Mouse (Mus musculus): ENCODE data around the gene Itga4. TPM values are rescaled to one million over a fixed set of nuclear protein-coding genes. Genes with fewer than 3 reads are reported as not detected.

Gene Itga4
- polyA plus RNA-seq, 1 experiment from 2014 or later, result 5.7 TPM

GRCm38 (mm10) chr2:79271838-79272237 is 16.6 kb downstream of the Itga4 start:
- Histone ChIP-seq H3K9me3 (no peaks in the 10 kb centered on the region), H3K36me3 (no peaks in the 10 kb centered on the region), H3K27ac (no peak overlapping the region), H3K4me3 (no peak overlapping the region), H3K27me3 (ENCODE audit: insufficient read depth, poor library complexity, severe bottlenecking) (no peaks in the 10 kb centered on the region), H3K4me1 (replicated peaks) (no peaks in the 10 kb centered on the region)
- WGBS, result 95% methylated on average over 4 of the region's 4 CpGs
- DNase-seq (ENCODE audit: low spot score), result no peak

GRCm38 (mm10) chr2:79278581-79278980 is 23.4 kb downstream of the Itga4 start:
- H3K27me3 ChIP-seq (ENCODE audit: insufficient read depth, poor library complexity, severe bottlenecking), result no peaks in the 10 kb centered on the region
- no peaks in the 10 kb centered on the region for H3K36me3 ChIP-seq
- H3K4me1 ChIP-seq (replicated peaks), result no peaks in the 10 kb centered on the region
- no peak overlapping the region for H3K4me3 ChIP-seq
- H3K27ac ChIP-seq, result no peak overlapping the region
- no peaks in the 10 kb centered on the region for H3K9me3 ChIP-seq
- no peak for DNase-seq (ENCODE audit: low spot score)

- DNase-seq (ENCODE audit: low spot score), result no peak
- WGBS, result 90% methylated on average over 4 of the region's 4 CpGs
- no peak overlapping the region for H3K4me3 ChIP-seq
These were observed 29.0 kb downstream of the Itga4 start for GRCm38 (mm10) chr2:79284206-79284605.

GRCm38 (mm10) chr2:79290149-79290548 is 34.9 kb downstream of the Itga4 start:
- H3K4me3 ChIP-seq, result no peak overlapping the region
- H3K27me3 ChIP-seq (ENCODE audit: insufficient read depth, poor library complexity, severe bottlenecking), result no peaks in the 10 kb centered on the region
- 0 out of 2 replicates have a peak, but pooled peaks cover 5% of the 10 kb centered on the region for H3K4me1 ChIP-seq (replicated peaks)
- no peaks in the 10 kb centered on the region for H3K36me3 ChIP-seq
- 86% methylated on average over 1 of the region's 1 CpGs for WGBS
- no peak overlapping the region for H3K27ac ChIP-seq
- no peak for DNase-seq (ENCODE audit: low spot score)
- H3K9me3 ChIP-seq, result no peaks in the 10 kb centered on the region

More at GRCm38 (mm10) chr2:79284206-79284605, 29.0 kb downstream of the Itga4 start:
- H3K9me3 ChIP-seq, result no peaks in the 10 kb centered on the region
- H3K36me3 ChIP-seq, result no peaks in the 10 kb centered on the region
- H3K27ac ChIP-seq, result no peak overlapping the region
- no peaks in the 10 kb centered on the region for H3K27me3 ChIP-seq (ENCODE audit: insufficient read depth, poor library complexity, severe bottlenecking)
- H3K4me1 ChIP-seq (replicated peaks), result no peaks in the 10 kb centered on the region

GRCm38 (mm10) chr2:79291922-79292321 is 36.7 kb downstream of the Itga4 start:
- no peaks in the 10 kb centered on the region for H3K27me3 ChIP-seq (ENCODE audit: insufficient read depth, poor library complexity, severe bottlenecking)
- no peak overlapping the region for H3K27ac ChIP-seq
- H3K4me3 ChIP-seq, result no peak overlapping the region
- H3K36me3 ChIP-seq, result no peaks in the 10 kb centered on the region
- DNase-seq (ENCODE audit: low spot score), result no peak
- 84% methylated on average over 8 of the region's 8 CpGs for WGBS
- 0 out of 2 replicates have a peak, but pooled peaks cover 5% of the 10 kb centered on the region for H3K4me1 ChIP-seq (replicated peaks)
- H3K9me3 ChIP-seq, result no peaks in the 10 kb centered on the region

GRCm38 (mm10) chr2:79292431-79292830 is 37.2 kb downstream of the Itga4 start:
- Histone ChIP-seq H3K27me3 (ENCODE audit: insufficient read depth, poor library complexity, severe bottlenecking) (no peaks in the 10 kb centered on the region), H3K36me3 (no peaks in the 10 kb centered on the region), H3K27ac (no peak overlapping the region), H3K4me1 (replicated peaks) (0 out of 2 replicates have a peak, but pooled peaks cover 5% of the 10 kb centered on the region), H3K9me3 (no peaks in the 10 kb centered on the region), H3K4me3 (no peak overlapping the region)
- WGBS, result 86% methylated on average over 6 of the region's 6 CpGs
- no peak for DNase-seq (ENCODE audit: low spot score)

GRCm38 (mm10) chr2:79302398-79302797 is 47.2 kb downstream of the Itga4 start:
- H3K27ac ChIP-seq, result no peak overlapping the region
- no peak for DNase-seq (ENCODE audit: low spot score)

GRCm38 (mm10) chr2:79307549-79307948 is 52.3 kb downstream of the Itga4 start:
- DNase-seq (ENCODE audit: low spot score), result no peak
- WGBS, result 74% methylated on average over 4 of the region's 4 CpGs
- Histone ChIP-seq H3K9me3 (no peaks in the 10 kb centered on the region), H3K36me3 (no peaks in the 10 kb centered on the region), H3K4me1 (replicated peaks) (no peaks in the 10 kb centered on the region), H3K27me3 (ENCODE audit: insufficient read depth, poor library complexity, severe bottlenecking) (no peaks in the 10 kb centered on the region), H3K4me3 (no peak overlapping the region), H3K27ac (no peak overlapping the region)

More at GRCm38 (mm10) chr2:79302398-79302797, 47.2 kb downstream of the Itga4 start:
- Histone ChIP-seq H3K9me3 (no peaks in the 10 kb centered on the region), H3K27me3 (ENCODE audit: insufficient read depth, poor library complexity, severe bottlenecking) (no peaks in the 10 kb centered on the region), H3K4me3 (no peak overlapping the region), H3K4me1 (replicated peaks) (no peaks in the 10 kb centered on the region), H3K36me3 (no peaks in the 10 kb centered on the region)

- no peaks in the 10 kb centered on the region for H3K36me3 ChIP-seq
- no peak overlapping the region for H3K4me3 ChIP-seq
- no peaks in the 10 kb centered on the region for H3K27me3 ChIP-seq (ENCODE audit: insufficient read depth, poor library complexity, severe bottlenecking)
- H3K9me3 ChIP-seq, result no peaks in the 10 kb centered on the region
- H3K27ac ChIP-seq, result no peak overlapping the region
- DNase-seq (ENCODE audit: low spot score), result no peak
- WGBS, result 95% methylated on average over 13 of the region's 13 CpGs
- H3K4me1 ChIP-seq (replicated peaks), result no peaks in the 10 kb centered on the region
These were observed 54.4 kb downstream of the Itga4 start for GRCm38 (mm10) chr2:79309454-79310118.

GRCm38 (mm10) chr2:79312499-79312898 is 57.3 kb downstream of the Itga4 start:
- H3K36me3 ChIP-seq, result no peaks in the 10 kb centered on the region
- H3K9me3 ChIP-seq, result no peaks in the 10 kb centered on the region
- H3K27me3 ChIP-seq (ENCODE audit: insufficient read depth, poor library complexity, severe bottlenecking), result no peaks in the 10 kb centered on the region
- WGBS, result 86% methylated on average over 4 of the region's 4 CpGs
- no peak for DNase-seq (ENCODE audit: low spot score)
- H3K27ac ChIP-seq, result no peak overlapping the region
- no peak overlapping the region for H3K4me3 ChIP-seq
- H3K4me1 ChIP-seq (replicated peaks), result no peaks in the 10 kb centered on the region

- H3K27me3 ChIP-seq (ENCODE audit: insufficient read depth, poor library complexity, severe bottlenecking), result no peaks in the 10 kb centered on the region
- H3K27ac ChIP-seq, result no peak overlapping the region
- no peaks in the 10 kb centered on the region for H3K9me3 ChIP-seq
- no peak overlapping the region for H3K4me3 ChIP-seq
- no peaks in the 10 kb centered on the region for H3K36me3 ChIP-seq
- DNase-seq (ENCODE audit: low spot score), result no peak
- 84% methylated on average over 4 of the region's 4 CpGs for whole genome bisulfite sequencing
- H3K4me1 ChIP-seq (replicated peaks), result no peaks in the 10 kb centered on the region
These were observed 59.9 kb downstream of the Itga4 start for GRCm38 (mm10) chr2:79315108-79315507.

GRCm38 (mm10) chr2:79316182-79316880 is 61.1 kb downstream of the Itga4 start:
- H3K4me3 ChIP-seq, result no peak overlapping the region
- H3K9me3 ChIP-seq, result no peaks in the 10 kb centered on the region
- H3K36me3 ChIP-seq, result no peaks in the 10 kb centered on the region
- no peaks in the 10 kb centered on the region for H3K4me1 ChIP-seq (replicated peaks)
- no peaks in the 10 kb centered on the region for H3K27me3 ChIP-seq (ENCODE audit: insufficient read depth, poor library complexity, severe bottlenecking)
- H3K27ac ChIP-seq, result no peak overlapping the region
- DNase-seq (ENCODE audit: low spot score), result no peak
- WGBS, result 94% methylated on average over 9 of the region's 9 CpGs

- DNase-seq (ENCODE audit: low spot score), result peak; percentile 7
- Histone ChIP-seq H3K4me1 (replicated peaks) (no peaks in the 10 kb centered on the region), H3K4me3 (no peak overlapping the region), H3K9me3 (no peaks in the 10 kb centered on the region), H3K27ac (no peak overlapping the region), H3K27me3 (ENCODE audit: insufficient read depth, poor library complexity, severe bottlenecking) (no peaks in the 10 kb centered on the region), H3K36me3 (no peaks in the 10 kb centered on the region)
- 62% methylated on average over 2 of the region's 2 CpGs for WGBS
These were observed 72.9 kb downstream of the Itga4 start for GRCm38 (mm10) chr2:79328079-79328478.

All from hindbrain, embryonic 10.5 days (tissue).